Mouse (Mus musculus): Measurements from ENCODE around the gene Gpatch1.

DNA sequence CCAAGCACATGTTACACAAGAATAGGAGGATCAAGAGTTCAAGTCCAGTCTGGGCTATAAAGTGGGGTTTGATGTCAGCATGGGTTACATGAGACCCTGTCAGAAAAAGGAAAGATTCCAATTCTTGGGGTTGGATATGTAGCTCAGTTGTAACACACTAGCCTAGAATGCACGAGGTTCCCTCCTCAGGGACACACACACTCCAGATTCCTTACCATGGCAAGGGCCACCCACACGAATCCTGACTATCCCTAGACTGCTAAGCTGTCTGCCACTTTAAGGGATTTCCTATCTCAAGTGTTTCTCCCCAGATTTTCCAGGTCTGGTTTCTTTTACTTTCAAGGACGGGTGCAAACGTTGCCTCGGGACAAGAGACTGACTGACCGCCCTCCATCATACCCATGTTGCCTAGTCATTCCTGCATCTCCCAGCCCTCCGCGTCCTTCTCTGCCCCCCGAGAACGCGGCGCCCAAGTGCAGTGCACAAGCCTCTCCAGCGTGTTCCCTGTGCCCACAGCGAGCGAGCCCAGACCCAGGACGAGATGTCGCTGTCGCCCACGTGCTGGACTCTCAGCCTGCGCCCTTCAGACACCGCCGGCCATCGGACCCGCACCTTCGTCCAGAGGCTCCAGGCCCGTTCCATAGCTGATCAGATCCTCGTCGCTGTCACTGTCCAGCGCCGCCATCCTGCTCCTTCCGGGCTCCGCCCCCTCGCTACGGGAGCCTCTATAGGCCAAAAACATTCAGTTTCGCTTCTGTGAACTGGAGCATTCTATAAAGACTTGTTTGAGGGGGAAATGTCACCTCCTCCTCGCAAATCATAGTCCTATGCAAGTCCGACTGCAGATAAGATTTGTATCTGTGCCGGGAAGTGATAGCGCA lies at the start of gene Gpatch1:
- TF ChIP-seq CTCF (conservative IDR thresholded peaks at IDR 0.05; ENCODE audit: insufficient read depth, insufficient read length, low read depth, low read length) (no peak), POLR2A (IDR thresholded peaks at IDR 0.05; ENCODE audit: low read depth, low read length) (peak; percentile 68)

Measured in kidney, adult 2 months (tissue).